Mouse (Mus musculus) retina, embryonic 14.5 days (tissue): ENCODE data around the gene Aars2.

Source experiments
- DNase-seq: peaks from one replicate; pipeline ENCODE4 v3.0.0-alpha.2; 2015; ENCODE audit warnings: low spot score

Gene Aars2

DNA sequence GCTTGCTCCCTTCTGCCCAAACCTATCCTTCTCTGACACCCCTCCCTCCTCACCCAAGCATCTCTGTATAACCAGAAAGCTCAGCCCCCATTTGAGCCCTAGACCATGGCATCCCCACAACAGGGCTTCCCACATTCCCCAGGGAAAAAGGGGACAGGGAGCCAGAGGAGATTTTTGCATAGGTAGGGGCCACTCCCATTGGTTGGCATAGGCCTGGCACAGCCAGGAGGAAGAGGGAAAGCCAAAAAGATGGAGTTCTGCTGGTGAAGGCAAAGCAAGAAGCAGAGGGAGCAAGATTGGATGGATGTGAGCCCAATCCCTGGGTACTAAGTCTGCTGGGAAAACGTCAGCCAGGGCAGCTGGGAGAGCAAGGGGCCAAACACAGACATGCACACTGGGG, 36.5 kb downstream of the Aars2 start:
- DNase-seq: no peak

DNA sequence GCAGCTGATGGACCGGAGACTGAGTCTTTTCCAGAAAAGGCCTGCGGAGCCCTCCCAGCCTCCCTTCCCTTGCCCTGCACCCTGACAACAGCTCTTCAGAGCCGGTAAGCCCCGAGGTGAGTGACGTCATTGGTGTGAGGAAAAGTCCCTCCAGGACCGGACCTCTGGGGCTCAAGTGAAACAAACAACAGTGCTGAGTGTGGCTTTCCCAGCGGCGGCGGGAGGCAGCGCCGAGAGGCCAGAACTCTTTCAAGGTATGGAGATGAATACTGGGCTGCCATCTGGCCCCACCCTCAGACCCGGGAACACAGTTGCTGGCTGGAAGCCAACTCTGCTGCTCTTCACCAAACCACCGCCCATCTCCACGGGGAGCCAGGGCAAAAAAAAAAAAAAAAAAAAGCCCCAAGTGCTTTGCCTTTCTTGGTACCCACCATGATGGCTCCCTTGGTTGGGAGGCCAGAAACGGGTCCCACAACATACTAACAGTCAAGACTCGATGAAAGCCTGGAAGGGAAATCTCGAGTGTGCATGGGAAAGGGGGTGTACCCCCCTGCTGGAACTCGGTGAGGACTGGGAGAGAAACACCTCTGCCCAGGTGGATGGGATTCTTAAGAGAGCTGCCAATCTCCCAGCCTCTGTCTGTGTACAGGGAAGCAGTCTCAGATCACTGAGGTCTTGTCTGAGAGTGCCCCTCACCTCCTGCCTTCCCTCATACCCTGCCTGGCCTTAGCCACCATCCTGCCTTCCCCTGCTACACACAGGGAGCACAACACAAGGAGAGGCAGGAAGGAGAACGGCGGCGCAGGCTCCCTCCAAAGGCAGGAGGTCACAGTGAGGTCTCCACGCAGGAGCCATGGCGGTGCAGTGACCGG, 37.6 kb downstream of the Aars2 start:
- DNase-seq: no peak

DNA sequence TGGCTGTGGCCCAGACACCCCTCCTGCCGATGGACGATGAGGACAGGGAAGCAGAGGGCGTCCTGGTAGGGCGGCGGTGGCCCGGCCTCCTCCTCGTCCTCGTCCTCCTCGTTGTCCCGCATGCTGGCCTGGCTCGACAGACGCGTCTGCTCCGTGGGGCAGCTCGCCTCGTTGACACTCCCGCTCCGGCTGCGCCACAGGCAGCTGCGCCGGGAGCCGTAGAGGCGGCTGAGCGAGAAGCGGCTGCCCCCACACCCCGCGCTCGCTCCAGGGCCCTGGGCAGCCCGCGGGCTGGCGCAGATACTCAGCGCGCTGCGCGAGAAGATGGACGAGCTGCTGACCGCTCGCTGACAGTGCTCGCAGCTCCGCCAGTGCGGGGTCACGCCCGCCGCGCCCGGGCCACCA, 38.2 kb downstream of the Aars2 start:
- DNase-seq: no peak

DNA sequence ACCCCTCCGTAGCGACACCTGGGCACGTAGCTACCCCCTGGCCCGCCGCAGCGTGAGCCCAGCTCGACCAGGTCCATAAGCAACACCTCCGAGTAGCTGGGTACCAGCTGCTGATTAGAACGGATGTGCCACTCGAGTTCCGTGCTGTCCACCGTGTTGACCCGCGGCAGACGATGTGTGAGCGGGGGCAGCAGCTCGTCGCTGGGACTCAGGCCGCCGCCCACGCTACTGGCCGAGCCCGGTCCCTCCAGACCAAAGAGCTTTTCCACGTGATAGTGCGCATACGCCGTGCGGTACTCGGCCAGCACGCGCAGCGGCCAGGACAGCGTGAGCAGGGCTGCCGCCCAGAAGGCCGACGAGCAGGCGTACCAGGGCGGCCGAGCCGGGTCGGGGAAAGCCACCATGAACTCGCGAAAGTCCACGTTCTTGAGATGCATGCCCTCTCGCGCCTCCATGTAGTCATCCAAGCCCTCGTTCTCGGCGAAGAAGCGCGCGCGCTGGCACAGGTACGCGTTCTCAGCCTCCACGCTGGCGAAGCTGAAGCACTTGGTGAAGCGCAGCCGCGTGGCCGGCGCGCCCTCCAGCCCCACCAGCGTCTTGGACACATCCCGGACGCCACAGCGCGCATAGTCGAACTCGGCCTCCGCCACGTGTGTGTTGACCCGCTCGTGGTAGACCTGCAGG, 38.8 kb downstream of the Aars2 start:
- DNase-seq: no peak

DNA sequence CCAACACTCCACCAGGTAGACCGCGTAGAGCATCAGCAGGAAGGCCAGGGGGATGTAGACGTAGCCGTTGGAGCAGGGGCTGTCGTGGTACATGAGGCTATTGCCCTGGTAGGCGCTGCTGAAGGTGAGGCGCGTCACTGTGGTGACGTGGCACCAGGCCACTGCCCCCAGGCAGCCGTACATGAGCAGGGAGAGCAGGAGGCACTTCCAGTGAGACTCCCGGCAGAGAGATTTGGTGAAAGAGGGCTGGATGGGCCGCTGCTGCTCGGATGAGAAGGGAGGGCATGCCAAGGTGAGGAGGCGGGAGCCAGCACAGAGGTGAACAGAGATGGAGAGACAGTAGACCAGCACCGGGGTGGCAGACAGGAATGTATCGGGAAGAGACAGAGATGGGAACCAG, 40.3 kb downstream of the Aars2 start:
- DNase-seq: no peak

DNA sequence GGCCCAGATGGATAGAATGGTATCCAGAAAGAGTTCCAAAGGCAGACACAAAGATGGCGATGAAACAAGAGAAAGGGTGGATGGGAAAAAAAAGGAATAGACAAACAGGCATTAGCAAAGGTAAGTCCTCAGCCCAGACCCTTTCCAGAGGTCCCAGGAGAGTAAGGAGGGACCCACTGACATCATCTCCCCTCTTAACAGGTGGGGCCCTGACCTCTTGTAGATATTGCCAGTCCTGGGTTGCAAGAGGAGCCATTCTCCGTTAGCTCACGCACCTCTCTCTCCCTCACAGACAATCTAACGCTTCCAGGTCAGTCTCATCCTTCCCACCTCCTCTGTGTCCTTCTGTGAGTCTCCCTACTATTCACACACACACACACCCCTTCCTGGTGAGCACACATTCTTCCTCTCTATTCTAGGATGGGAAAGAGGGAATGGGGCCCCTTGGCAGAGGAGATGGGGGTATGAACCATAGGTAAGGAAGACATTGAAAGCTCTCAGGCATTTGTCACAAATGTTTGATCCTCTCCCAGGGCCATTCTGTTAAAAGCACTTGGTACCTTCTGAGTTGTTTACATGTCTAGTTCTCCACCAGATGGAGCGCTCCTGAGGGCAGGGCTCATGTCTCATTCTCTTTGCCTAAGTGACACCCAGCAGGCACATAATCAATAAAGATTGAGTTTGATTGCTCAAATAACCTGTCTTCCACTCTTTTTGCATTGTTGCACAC, 41.0 kb downstream of the Aars2 start:
- DNase-seq: no peak

DNA sequence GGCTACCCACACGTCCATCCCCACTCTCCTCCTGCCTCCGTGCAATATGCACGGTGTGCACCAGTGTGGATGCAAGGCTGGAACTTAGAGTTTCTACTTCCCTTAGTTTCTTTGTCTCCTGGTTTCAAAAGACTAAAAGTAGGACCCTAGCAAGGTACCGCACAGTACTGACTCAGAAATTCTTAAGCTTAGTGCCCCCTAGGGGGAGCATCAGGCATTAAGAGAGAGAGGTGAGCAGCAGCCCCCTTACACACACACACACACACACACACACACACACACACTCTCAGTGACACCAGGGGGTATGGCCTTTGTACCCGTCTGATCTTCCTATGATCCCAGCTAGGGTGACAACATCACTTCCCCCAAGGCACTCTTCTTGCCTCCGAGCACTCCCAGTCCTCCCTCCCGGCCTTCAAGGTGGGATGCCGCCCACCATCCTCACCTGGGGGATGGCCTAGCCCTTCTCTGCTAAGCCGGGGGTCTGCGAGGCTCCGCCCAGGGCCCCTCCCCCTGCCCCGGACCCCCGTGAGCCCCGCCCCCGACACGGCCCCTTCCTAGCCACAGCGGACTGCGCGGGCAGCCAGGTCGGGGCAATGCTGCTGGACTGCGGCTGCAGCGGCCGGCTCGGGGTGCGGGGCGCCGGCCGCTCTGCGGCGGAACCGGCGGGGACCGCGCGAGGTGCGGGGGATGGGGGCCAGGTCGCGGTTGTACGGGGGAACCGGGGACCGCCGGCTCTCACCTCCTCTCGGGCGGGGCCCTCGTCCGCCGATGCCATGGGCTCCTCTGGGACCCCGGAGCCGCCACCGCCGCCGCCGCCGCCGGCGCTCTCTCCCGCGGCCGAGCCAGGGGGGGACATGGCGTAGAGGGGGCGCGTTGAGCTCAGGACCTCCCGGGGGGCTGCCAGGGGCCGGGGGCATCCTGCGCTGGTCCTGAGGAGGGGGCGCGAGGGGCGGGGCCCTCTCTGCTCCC, 42.2 kb downstream of the Aars2 start:
- peak; percentile 77 for DNase-seq

DNA sequence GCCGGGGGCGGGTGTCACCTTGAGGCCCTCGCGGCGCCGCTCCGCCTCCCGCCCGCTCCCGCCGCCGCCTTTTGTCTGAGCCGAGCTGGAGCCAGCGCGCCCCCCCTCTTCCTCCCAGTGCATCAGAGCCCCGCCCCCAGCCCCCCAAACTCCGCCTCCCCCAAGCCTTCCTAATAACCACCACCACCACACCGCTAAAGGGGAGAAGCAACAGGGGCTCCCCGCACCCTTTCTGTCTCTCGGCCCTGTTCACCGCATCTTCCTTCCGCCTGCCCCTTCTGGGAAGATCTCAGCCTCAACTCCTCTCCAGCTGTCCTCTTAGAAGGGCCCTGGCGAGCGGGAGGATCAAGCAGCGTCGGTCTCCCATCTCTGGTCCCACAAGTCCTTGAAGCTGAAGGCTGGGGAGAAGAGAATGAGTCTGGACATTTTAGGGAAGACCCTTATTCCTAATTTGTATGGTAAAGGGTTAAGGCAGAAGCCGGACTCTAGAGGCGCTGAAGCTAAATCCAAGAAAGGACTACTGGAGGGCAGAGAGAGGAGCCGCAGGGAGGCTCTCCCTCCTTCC, 43.1 kb downstream of the Aars2 start, which contains the start of gene Tmem151b:
Tmem151b (minus strand) TSS at position 61 of the 565 bp plus-strand sequence.
- peak; percentile 72 for DNase-seq

DNA sequence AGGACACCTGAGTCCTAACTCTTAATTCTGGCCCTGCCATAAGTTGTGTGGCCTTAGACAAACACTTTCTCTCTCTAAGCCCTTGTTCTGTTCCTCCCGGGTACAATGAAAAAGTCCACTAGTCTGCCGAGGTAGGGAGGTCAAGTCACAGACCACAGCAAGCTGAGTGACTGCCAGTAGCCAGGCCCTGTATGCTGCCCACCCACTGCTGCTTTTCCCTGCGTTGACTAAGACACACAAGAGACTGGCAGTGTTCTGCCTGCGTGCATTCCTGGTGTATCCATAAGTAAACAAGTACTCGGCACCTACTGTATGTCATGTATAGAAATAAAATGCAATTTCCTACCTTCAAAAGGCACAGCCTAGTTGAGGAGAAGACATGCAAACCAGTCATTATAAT, 43.6 kb downstream of the Aars2 start:
- no peak for DNase-seq

DNA sequence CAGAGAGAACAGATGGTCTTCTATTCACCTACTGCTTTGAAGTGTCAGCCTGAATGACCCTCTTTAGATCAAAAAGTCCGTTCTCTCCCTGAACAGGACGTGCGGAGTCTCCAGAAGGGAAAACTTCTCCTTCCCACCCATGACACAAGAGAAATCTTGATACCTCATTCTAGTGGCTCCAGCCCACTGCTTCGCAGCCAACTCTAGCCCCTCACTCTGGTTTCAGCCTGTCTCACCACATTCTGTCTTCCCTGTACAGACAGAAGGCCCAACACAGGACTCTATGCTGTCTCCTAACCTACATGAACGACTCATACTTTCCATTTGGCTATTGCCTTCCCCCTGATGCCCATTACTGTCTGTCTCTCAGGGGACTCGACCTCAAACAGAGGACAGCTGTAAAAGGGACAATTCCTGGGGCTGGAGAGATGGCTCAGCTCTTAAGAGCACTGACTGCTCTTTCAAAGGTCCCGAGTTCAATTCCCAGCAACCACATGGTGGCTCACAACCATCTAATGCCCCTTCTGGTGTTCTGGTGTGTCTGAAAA, 44.7 kb downstream of the Aars2 start:
- no peak for DNase-seq

DNA sequence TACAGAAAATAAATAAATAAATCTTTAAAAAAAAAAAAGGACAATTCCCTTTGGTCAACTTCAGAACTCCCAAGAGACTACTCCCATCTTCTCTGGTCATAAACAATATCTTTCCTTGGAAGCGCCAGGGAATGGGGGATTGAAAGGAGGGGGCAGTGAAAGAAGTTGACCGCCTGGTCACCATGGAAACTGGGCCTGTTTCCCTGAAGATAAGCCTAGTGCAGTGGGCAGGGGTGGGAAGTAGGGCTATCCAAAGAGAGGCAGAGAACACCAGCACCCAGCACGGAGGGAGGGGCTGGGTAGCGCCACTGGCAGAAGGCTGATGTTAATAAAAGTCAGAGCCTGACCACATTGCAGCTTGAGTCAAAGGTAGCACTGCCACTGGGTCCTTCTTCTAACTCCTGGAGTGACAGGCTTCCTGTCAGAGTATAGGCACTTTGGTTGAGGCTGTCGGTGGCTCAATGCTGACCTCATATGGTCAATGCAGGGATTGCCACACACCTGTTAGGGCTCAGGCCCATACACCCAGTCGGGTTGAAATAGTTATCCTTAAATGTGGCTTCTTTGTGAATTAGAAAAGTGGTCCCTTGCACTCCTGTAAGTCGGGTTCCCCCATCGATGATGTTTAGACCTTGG, 45.3 kb downstream of the Aars2 start:
- DNase-seq: peak; percentile 91

DNA sequence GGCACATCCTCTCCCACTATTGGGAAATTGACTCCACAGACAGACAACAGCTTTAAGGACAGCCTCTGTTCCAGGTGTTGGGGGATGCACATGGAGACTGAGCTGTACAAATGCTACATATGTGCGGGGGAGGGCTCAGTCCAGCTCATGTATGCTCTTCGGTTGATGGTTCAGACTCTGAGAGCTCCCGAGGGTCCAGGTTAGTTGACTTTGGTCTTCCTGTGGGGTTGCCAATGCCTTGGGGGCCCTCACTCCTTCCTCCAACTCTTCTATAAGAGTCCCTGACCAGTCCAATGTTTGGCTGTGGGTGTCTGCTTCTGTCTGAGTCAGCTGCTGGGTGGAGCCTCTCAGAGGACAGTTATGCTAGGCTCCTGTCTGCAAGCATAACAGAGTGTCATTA, 46.4 kb downstream of the Aars2 start:
- no peak for DNase-seq

DNA sequence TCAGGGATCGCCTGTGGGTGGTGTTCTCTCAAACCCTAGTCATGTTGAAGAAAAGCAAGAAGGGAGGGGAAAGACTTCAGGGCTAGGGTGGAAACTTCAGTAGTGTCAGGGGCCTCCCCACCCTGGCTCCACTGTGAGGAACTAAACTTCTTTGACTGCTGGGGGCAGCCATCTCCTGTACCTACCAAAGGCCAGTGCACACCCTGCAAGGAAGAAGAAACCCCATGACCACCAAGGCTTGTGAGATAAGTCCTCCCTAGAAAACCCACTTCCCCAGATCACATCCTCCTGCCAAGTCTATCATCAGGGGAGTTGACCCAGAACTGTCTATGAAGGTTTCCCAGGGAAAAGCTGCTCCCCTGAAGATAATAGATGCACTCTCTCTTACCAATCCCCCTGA, 47.8 kb downstream of the Aars2 start:
- DNase-seq: no peak

DNA sequence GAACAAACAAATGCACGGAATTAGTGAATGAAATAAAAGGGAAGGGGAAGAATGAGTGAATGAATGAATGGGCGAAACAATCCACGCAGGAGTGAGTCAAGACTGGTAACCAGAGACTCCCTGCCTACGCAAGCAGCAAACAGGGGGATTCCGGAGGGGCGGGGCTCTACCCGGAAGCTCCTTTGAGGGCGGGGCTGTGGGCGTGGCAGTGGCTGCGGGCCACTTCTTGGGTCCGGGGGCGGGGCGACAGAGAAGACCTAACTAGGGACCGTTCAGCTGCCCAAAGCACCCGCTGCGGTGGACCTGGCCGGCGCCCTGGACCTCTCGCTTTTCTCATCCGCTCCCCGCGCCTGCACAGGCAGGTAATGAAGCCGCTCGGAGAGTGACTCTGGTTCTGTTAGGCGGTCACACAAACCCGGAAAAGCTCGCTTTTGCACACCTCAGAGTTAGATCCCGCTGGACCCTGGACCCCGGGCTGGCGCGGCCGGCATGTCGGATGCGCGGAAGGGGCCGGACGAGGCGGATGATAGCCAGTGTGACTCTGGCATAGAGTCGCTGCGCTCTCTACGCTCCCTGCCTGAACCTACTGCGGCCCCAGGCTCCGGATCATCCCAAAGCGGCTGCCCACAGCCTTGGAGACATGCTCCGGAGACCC, 48.9 kb downstream of the Aars2 start, which contains the start of gene Nfkbie:
Nfkbie (plus strand) TSS at position 252 of the 655 bp plus-strand sequence.
- DNase-seq: peak; percentile 95

DNA sequence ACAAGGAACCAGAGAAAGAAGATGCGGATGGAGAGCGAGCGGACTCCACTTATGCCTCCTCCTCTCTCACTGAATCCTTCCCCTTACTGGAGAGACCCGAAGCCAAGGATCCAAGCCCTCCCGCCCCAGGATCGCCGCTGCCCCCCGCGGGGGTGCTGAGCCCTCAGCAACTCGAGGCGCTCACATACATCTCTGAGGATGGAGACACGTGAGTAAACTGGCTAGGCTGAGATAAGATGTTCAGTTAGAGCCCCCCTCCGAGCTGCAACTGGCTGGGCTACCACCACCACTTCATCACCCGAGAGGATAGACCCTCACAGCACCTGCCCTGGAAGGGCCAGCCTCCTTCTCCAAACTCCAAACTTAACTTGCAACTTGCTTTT, 49.5 kb downstream of the Aars2 start:
- no peak for DNase-seq

DNA sequence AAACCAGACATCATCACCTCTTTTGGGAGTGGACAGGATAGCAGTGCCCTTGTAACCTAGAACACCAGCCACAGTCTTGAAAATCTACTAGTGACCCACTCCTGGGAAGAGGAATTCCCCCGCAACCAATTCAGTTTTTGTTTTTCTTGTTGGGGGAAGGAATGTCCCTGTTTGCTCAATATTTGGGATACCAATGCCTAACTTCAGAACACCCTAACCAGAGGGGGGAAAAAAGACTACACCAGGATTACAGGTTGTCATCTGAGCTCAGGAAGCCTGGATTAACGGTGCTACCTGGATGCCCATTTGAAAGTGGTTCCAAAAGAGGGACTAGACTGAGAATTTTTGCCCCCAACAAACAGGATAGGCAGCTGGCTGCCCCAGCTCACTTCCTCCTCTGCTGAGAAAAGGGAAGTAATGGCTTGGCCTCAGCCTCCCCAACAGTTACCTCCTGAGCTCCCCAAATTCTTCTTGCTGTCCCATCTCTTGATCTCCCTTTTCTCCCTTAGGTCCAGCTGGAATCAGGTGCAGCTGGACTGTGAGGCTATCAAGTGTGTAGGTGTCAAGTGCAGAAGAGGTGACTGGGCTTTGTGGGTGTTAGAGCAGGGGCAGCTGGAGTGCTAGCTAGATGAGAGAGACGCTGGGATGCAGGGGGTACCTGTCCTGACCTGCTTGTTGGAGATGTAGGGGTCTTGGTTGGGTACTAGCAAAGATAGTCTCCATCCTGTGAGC, 50.0 kb downstream of the Aars2 start:
- no peak for DNase-seq

DNA sequence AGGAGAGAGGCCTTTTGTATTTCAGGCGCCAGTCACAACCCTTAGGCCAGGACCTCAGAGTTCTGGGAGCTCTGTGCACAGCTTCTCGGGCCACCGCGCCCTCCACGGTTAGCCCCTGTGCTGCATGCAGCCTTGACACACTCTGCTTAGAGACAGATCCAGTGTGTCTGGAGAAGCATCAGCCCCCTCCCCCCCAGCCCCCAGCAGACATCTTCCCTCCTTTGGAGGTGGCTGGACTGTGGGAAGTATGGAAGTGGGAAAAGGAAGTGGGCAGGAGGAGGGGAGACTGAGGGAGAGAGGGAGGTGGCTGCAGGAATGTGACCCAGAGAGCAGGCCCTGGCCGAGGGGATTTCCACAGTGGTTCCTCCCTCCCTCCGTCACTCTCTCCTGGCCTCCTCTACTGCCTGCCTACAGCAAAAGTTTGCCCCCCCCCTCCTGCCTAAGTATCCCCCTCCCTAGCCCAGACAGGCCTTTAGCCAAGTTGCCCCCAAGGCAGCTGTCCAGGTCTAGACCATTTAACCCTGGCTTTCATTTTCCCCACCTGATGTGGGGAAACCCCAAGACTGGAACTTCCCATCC, 50.7 kb downstream of the Aars2 start:
- no peak for DNase-seq

DNA sequence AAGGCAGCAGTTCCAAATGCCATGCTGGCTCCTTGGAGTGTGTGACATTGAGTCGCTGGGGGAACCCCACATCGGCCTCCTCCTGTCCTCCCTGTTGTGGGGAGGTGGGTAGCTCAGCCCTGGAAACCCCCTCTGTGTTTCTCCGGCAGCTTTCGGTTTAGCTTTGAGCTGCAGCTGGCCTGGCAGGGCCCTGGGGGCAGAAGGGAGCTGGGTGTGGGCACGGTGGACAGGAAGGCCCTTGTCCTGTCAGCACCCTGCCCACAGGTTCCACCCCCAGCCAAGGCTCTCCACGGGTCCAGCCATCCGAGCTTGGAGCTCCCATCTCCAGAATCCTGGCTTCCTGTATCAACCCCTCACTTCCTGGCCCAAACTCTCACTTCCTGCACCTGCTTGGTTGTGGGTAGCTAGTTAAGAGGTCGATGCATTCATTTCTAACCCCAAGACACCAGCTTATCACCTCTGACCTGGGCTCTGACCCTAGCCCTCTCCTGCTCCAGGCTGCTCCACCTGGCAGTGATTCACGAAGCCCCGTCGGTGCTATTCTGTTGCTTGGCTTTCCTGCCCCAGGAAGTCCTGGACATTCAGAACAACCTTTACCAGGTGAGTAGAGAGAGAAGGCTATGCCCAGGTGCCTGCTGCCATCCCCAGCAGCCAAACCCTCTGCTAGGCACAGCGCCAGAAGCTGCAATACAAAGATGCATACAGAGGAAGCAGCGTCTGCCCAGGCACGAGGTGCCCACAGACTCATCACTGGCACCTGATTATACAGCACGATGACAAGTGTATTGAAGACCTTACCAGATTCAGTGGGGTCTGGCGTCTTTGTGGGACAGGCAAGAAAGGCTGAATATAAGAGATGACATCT, 51.6 kb downstream of the Aars2 start:
- no peak for DNase-seq
